Mouse (Mus musculus) kidney, adult 2 months (tissue): ENCODE measurements at regions not wholly inside any gene's neighbourhood (a gene's known extent, or its start where the extent isn't known, plus 50 kb on each side); places are given as distances from the start of the nearest gene placed in this dataset.

Experiments used
- CTCF ChIP-seq: fragments of 200-500 bp; conservative IDR thresholded peaks from 2 replicates; pipeline ENCODE4 v1.5.1; 2011; ENCODE audit warnings: low read depth, mild to moderate bottlenecking, control low read depth, low read length, moderate library complexity, mixed read lengths; ENCODE audit not compliant: insufficient read depth, insufficient read length
- POLR2A ChIP-seq: fragments of 200-500 bp; IDR thresholded peaks from one replicate; pipeline ENCODE4 v1.6.1; 2011; ENCODE audit warnings: low read depth, low read length, control low read depth

DNA sequence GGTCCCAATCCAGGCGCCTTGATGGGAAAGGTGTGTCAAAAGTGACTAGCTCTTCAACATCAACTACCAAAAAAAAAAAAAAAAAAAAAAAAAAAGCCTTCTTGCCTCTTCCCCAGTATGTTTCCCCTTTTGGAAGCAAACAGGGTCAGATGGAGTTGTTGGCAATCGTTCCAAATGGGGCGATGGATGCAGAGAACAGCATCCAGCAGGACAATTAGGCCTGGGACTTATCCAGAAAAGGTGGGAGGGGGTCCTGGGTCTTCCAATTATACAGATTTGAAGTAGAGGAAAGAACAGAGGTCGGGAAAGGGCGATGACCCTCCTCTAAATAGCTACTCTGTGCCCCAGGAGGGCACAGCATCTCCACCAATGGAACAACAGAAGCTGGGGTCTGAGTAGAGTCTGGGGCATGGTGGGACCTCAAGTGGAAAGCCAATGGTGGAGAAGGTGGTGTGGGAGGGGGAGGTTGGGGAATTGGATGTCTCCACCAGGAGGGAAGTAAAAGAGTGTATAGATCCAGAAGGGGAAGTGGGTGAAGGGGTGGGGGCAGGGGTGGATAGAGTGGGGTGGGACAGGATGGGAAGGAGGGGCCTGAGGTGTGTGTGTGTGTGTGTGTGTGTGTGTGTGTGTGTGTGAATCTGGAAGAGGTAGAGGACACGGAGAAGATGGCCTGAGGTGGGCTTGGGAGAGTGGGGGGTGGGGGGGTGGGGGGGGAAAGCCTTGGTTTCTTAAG is 102.7 kb downstream of the Nucb2 start:
- no peak for TF ChIP-seq CTCF
- no peak for TF ChIP-seq POLR2A
